Mouse (Mus musculus) E14TG2a.4 (cell line): ENCODE results near the gene Zfr.

Source experiments
- CTCF ChIP-seq: conservative IDR thresholded peaks from 2 replicates; pipeline ENCODE4 v1.5.1; 2014; ENCODE audit warnings: low read length
- NANOG ChIP-seq: IDR thresholded peaks from 2 replicates; pipeline ENCODE4 v1.6.1; 2014; ENCODE audit warnings: borderline replicate concordance, low read length, mixed read lengths
- POU5F1 ChIP-seq: IDR thresholded peaks from 2 replicates; pipeline ENCODE4 v1.6.1; 2014; ENCODE audit warnings: low read length, borderline replicate concordance

DNA sequence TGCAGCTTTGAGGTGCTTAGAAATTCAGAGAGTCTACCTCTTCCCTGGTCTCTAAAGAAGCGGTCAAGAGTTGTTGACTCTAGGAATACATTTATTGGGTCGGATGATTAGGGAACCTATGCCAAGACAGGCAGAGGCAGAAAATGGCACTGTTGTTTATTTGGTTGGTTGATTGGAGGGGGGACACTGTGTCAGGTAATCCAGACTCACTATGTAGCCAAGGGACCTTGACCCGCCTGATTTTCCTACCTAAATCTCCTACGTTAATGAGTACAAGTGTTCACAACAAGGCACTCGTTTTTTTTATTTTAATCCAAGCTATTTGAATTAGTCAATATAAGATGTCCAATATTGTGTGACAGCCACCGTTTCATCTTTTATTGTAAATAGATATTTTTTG lies 79.7 kb downstream of the Zfr start:
- TF ChIP-seq CTCF (no peak), NANOG (no peak), POU5F1 (no peak)
